Mouse (Mus musculus) myocyte (in vitro differentiated cells): ENCODE measurements at regions not wholly inside any gene's neighbourhood (a gene's known extent, or its start where the extent isn't known, plus 50 kb on each side); places are given as distances from the start of the nearest gene placed in this dataset.

Source experiments
- CEBPB ChIP-seq: IDR thresholded peaks from 2 replicates; pipeline ENCODE4 v1.6.1; 2011; ENCODE audit warnings: mild to moderate bottlenecking, moderate library complexity; ENCODE audit not compliant: poor library complexity, insufficient read depth, severe bottlenecking
- E2F4 ChIP-seq: IDR thresholded peaks from one replicate; pipeline ENCODE4 v1.6.1; 2011; ENCODE audit warnings: mild to moderate bottlenecking, control low read depth, moderate library complexity; ENCODE audit not compliant: insufficient read depth
- MAX ChIP-seq: IDR thresholded peaks from one replicate; pipeline ENCODE4 v1.6.1; 2011; ENCODE audit warnings: low read depth, mild to moderate bottlenecking, control low read depth
- MYOD1 ChIP-seq, 3 experiments: IDR thresholded peaks; one replicate each; pipeline ENCODE4 v1.6.1; 2011; ENCODE audit warnings: control low read depth in 2 of 3, low read depth in 2 of 3, mild to moderate bottlenecking in 2 of 3, moderate library complexity in 1 of 3; ENCODE audit not compliant: insufficient read length in 2 of 3, control insufficient read depth in 1 of 3
- POLR2A ChIP-seq: IDR thresholded peaks from one replicate; pipeline ENCODE4 v1.6.1; 2011; ENCODE audit warnings: low read depth, mild to moderate bottlenecking, control low read depth, moderate library complexity; ENCODE audit not compliant: insufficient read length
- POLR2AphosphoS2 ChIP-seq: IDR thresholded peaks from one replicate; pipeline ENCODE4 v1.6.1; 2011; ENCODE audit warnings: low read depth, control low read depth; ENCODE audit not compliant: insufficient read length
- REST ChIP-seq: IDR thresholded peaks from one replicate; pipeline ENCODE4 v1.6.1; 2011; ENCODE audit warnings: mild to moderate bottlenecking, control low read depth, moderate library complexity; ENCODE audit not compliant: insufficient read depth, insufficient read length
- USF1 ChIP-seq: IDR thresholded peaks from one replicate; pipeline ENCODE4 v1.6.1; 2011; ENCODE audit warnings: low read depth, mild to moderate bottlenecking, control low read depth, moderate library complexity

- TF ChIP-seq POLR2A (no peak), USF1 (no peak), MAX (no peak), REST (no peak), CEBPB (no peak), E2F4 (no peak), POLR2AphosphoS2 (no peak), MYOD1 (IDR thresholded peaks at IDR 0.05; ENCODE audit: control insufficient read depth in 1 of 3, insufficient read length in 2 of 3, low read depth in 2 of 3) (no peak)
These were observed 251.9 kb downstream of the Lpin1 start for GRCm38 (mm10) chr12:16358831-16359230.
